ENCODE assay signal across 10 mouse cellular contexts in the genomic region with DNA sequence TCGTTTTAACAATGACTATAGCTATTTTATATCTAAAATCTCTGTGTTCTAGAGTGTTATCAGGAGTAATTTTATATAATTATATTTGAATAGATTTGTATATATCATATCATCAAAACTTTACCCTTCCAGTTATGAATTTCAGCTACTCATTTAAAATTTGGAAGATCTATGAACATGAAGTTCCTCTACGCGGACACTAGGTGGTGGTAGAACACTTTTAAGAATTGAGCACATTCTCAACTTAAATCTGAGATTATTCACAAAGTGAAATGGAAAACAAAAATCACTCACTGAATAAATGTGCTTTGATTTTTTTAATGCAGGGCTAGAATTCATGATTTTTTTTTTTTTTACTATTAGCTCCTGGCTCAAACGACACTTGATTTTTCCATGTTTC.
DNase-seq lines count a peak whose midpoint lies in the region; ATAC-seq and TF ChIP-seq lines count a peak whose summit lies in the region.
"Had no signal": no experiment of that assay in that cellular context is flagged by ENCODE, and none has a peak within 500 bp of the region (broad histone marks: within the 10 kb centered on the region; RNA-seq: fewer than 3 reads in every experiment).

No protein-coding gene starts in this region.

- H3K9me3 ChIP-seq in forebrain, postnatal 0 days (ENCODE audit: low read length), result no peaks in the 10 kb centered on the region
- H3K9me3 ChIP-seq in forebrain, embryonic 10.5 days, result peaks cover 5% of the 10 kb centered on the region; the same call in 1 of the 2 replicates
- H3K9me3 ChIP-seq in midbrain, embryonic 14.5 days (ENCODE audit: control insufficient read depth, low read length), result 0 out of 2 replicates have a peak, but pooled peaks cover 3% of the 10 kb centered on the region
- H3K9me3 ChIP-seq in midbrain, embryonic 15.5 days, result no peaks in the 10 kb centered on the region

- ATAC-seq in forebrain, postnatal 0 days, result no peak
- ATAC-seq in midbrain, embryonic 14.5 days (ENCODE audit: low FRiP score, low TSS enrichment), result no peak
- ATAC-seq in midbrain, embryonic 15.5 days (replicated peaks), result no peak
- peak; percentile 71; the same call in 1 of the 2 replicates for ATAC-seq in common myeloid progenitor, adult 5-6 weeks (replicated peaks; ENCODE audit: low read depth, poor library complexity, severe bottlenecking)

- 34% methylated on average over 4 of the region's 4 CpGs for WGBS in forebrain, postnatal 0 days
- 43% methylated on average over 4 of the region's 4 CpGs for WGBS in forebrain, embryonic 10.5 days
- 41% methylated on average over 4 of the region's 4 CpGs for WGBS in midbrain, embryonic 14.5 days
- 33% methylated on average over 4 of the region's 4 CpGs for WGBS in midbrain, embryonic 15.5 days

- H3K9ac ChIP-seq in forebrain, postnatal 0 days, result no peak overlapping the region
- no peak overlapping the region for H3K9ac ChIP-seq in midbrain, embryonic 14.5 days (replicated peaks; ENCODE audit: low read length)
- H3K9ac ChIP-seq in midbrain, embryonic 15.5 days, result no peak overlapping the region

- H3K4me1 ChIP-seq in forebrain, postnatal 0 days (ENCODE audit: insufficient read depth), result no peaks in the 10 kb centered on the region
- no peaks in the 10 kb centered on the region for H3K4me1 ChIP-seq in forebrain, embryonic 10.5 days
- H3K4me1 ChIP-seq in midbrain, embryonic 14.5 days (ENCODE audit: control insufficient read depth, insufficient read depth, low read length), result no peaks in the 10 kb centered on the region
- H3K4me1 ChIP-seq in midbrain, embryonic 15.5 days, result no peaks in the 10 kb centered on the region

- no peak overlapping the region for H3K4me2 ChIP-seq in forebrain, postnatal 0 days (ENCODE audit: low read depth)
- no peak overlapping the region for H3K4me2 ChIP-seq in midbrain, embryonic 14.5 days (ENCODE audit: low read length)
- no peak overlapping the region for H3K4me2 ChIP-seq in midbrain, embryonic 15.5 days

- DNase-seq in forebrain, postnatal 0 days, result peak; percentile 58
- DNase-seq in forebrain, embryonic 10.5 days (ENCODE audit: extremely low spot score, low spot score), result no peak
- peak; percentile 76 for DNase-seq in midbrain, embryonic 14.5 days
- no peak for DNase-seq in urinary bladder, postnatal 4 days (ENCODE audit: low spot score in 2 of 2)
- no peak for DNase-seq in frontal cortex, postnatal 10 days (ENCODE audit: low spot score in 2 of 2)
- no peak for DNase-seq in thymus, postnatal 25 days
- DNase-seq: cerebellum, adult 9-10 months had no signal

- peak; percentile 71 for TF ChIP-seq CTCF in forebrain, postnatal 0 days (IDR thresholded peaks at IDR 0.05; ENCODE audit: low read depth)

- no peak overlapping the region for H3K4me3 ChIP-seq in forebrain, postnatal 0 days (ENCODE audit: low read depth, low read length)
- H3K4me3 ChIP-seq in forebrain, embryonic 10.5 days, result no peak overlapping the region
- no peak overlapping the region for H3K4me3 ChIP-seq in midbrain, embryonic 14.5 days (replicated peaks; ENCODE audit: low read depth, low read length)
- no peak overlapping the region for H3K4me3 ChIP-seq in midbrain, embryonic 15.5 days

- H3K36me3 ChIP-seq in forebrain, postnatal 0 days (ENCODE audit: insufficient read depth), result no peaks in the 10 kb centered on the region
- H3K36me3 ChIP-seq in forebrain, embryonic 10.5 days (replicated peaks), result no peaks in the 10 kb centered on the region
- no peaks in the 10 kb centered on the region for H3K36me3 ChIP-seq in midbrain, embryonic 14.5 days (ENCODE audit: control insufficient read depth, insufficient read depth, low read length)
- no peaks in the 10 kb centered on the region for H3K36me3 ChIP-seq in midbrain, embryonic 15.5 days (replicated peaks)

- no peaks in the 10 kb centered on the region for H3K27me3 ChIP-seq in forebrain, postnatal 0 days (ENCODE audit: insufficient read depth, low read length)
- no peaks in the 10 kb centered on the region for H3K27me3 ChIP-seq in forebrain, embryonic 10.5 days (ENCODE audit: poor library complexity, severe bottlenecking)
- no peaks in the 10 kb centered on the region for H3K27me3 ChIP-seq in midbrain, embryonic 14.5 days (ENCODE audit: control insufficient read depth, insufficient read depth, low read length)
- H3K27me3 ChIP-seq in midbrain, embryonic 15.5 days (replicated peaks), result no peaks in the 10 kb centered on the region

- no peak overlapping the region for H3K27ac ChIP-seq in forebrain, postnatal 0 days (ENCODE audit: low read depth, low read length)
- H3K27ac ChIP-seq in forebrain, embryonic 10.5 days, result no peak overlapping the region
- H3K27ac ChIP-seq in midbrain, embryonic 14.5 days (replicated peaks; ENCODE audit: low read depth, low read length), result no peak overlapping the region
- H3K27ac ChIP-seq in midbrain, embryonic 15.5 days, result no peak overlapping the region
- H3K27ac ChIP-seq: macrophage had no signal

Comparison
In these comparisons a context has a peak if more than half of its experiments do, and no peak if none do; other contexts are left out.
1. DNase-seq: peak in forebrain, postnatal 0 days (single experiment) and midbrain, embryonic 14.5 days (single experiment); none in forebrain, embryonic 10.5 days (single experiment), urinary bladder, postnatal 4 days (0 of 2), frontal cortex, postnatal 10 days (0 of 2) and thymus, postnatal 25 days (single experiment).